Mouse (Mus musculus): ENCODE measurements around the gene Acss3. TPM values are rescaled to one million over a fixed set of nuclear protein-coding genes. Genes with fewer than 3 reads are reported as not detected.

The Acss3 gene
- polyA plus RNA-seq, 1 experiment from 2014 or later, result 0.40 TPM

- Histone ChIP-seq H3K4me1 (replicated peaks) (no peaks in the 10 kb centered on the region), H3K4me2 (no peak overlapping the region), H3K27ac (replicated peaks) (no peak overlapping the region), H3K9ac (no peak overlapping the region), H3K4me3 (replicated peaks) (no peak overlapping the region), H3K9me3 (replicated peaks) (no peaks in the 10 kb centered on the region), H3K36me3 (replicated peaks) (no peaks in the 10 kb centered on the region), H3K27me3 (no peaks in the 10 kb centered on the region)
- WGBS (ENCODE audit: insufficient replicate concordance), result 33% methylated on average over 1 of the region's 1 CpGs
- ATAC-seq (ENCODE audit: insufficient read depth), result no peak
These were observed 7.4 kb downstream of the Acss3 start for GRCm38 (mm10) chr10:107115930-107116642.

DNA sequence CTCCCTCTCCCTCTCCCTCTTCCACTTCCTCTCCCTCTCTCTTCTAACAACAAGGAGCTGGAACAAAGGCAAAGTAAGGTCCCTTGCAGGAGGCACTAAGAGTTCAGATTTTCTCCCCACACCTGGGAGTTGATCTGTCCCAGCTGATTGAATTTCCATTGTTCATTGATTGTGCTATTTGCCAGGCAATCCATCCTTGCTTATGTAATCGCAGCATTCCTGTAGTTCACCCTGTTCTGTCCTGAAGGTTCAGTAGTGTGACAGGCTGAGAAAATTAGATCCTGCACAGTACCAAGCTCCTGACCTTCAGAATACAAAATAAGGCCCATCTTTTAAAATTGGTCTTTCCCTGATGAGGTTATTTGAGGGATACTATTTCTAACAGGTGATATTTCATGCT, 8.3 kb downstream of the Acss3 start:
- Histone ChIP-seq H3K4me1 (replicated peaks) (no peaks in the 10 kb centered on the region), H3K4me3 (replicated peaks) (no peak overlapping the region), H3K27ac (replicated peaks) (no peak overlapping the region), H3K36me3 (replicated peaks) (no peaks in the 10 kb centered on the region), H3K9me3 (replicated peaks) (no peaks in the 10 kb centered on the region), H3K4me2 (no peak overlapping the region), H3K9ac (no peak overlapping the region), H3K27me3 (no peaks in the 10 kb centered on the region)
- WGBS (ENCODE audit: insufficient replicate concordance), result 34% methylated on average over 1 of the region's 1 CpGs
- ATAC-seq (ENCODE audit: insufficient read depth), result no peak

- WGBS (ENCODE audit: insufficient replicate concordance), result 44% methylated on average over 3 of the region's 3 CpGs
- Histone ChIP-seq H3K4me2 (no peak overlapping the region), H3K9me3 (replicated peaks) (no peaks in the 10 kb centered on the region), H3K27ac (replicated peaks) (no peak overlapping the region), H3K4me3 (replicated peaks) (no peak overlapping the region), H3K9ac (no peak overlapping the region), H3K36me3 (replicated peaks) (no peaks in the 10 kb centered on the region), H3K27me3 (no peaks in the 10 kb centered on the region), H3K4me1 (replicated peaks) (no peaks in the 10 kb centered on the region)
- ATAC-seq (ENCODE audit: insufficient read depth), result no peak
These were observed 29.0 kb downstream of the Acss3 start for GRCm38 (mm10) chr10:107094452-107094851.

DNA sequence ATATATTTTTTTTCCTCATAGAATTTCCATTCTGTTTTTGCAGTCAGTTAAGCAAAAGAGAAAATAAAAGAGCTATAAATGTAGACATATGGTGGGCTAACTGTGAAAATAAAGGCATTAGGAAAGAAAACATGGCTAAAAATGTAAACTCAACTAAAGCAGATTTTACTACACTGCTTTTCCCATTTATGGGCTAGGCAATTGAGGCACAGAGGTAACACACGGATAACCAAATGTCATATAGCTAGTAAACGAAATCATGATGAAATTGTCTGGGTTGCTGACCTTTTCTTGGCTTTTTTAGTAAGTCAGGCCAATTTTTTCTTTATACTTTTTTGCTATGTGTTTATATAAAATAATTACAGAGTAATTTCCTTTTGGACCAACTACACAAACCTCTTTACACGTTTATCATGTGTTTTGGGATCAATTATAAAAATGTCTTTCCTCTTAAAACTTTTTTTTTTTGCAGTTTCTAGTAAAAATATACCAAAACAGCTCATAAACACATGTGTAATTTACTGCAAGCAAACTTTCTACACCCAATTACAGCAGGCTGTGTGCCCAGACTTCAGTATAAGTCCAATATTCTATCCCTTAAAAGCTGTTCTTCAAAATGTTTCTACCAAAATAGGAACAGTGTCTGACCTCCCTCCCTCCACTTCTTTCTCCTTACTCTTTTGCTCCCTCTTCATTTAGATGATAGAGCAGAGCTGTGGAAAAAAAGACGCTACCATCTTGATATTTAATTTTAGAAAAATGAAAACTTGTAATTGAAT, 69.4 kb downstream of the Acss3 start:
- ATAC-seq (ENCODE audit: insufficient read depth), result no peak
- Histone ChIP-seq H3K9me3 (replicated peaks) (no peaks in the 10 kb centered on the region), H3K4me3 (replicated peaks) (no peak overlapping the region), H3K27ac (replicated peaks) (no peak overlapping the region), H3K9ac (no peak overlapping the region), H3K36me3 (replicated peaks) (no peaks in the 10 kb centered on the region), H3K4me2 (no peak overlapping the region), H3K27me3 (no peaks in the 10 kb centered on the region), H3K4me1 (replicated peaks) (no peaks in the 10 kb centered on the region)
- 48% methylated on average over 4 of the region's 4 CpGs for WGBS (ENCODE audit: insufficient replicate concordance)

- H3K27ac ChIP-seq (replicated peaks), result no peak overlapping the region
- H3K9me3 ChIP-seq (replicated peaks), result no peaks in the 10 kb centered on the region
- no peak for ATAC-seq (ENCODE audit: insufficient read depth)
- no peak overlapping the region for H3K4me3 ChIP-seq (replicated peaks)
- H3K9ac ChIP-seq, result no peak overlapping the region
- H3K4me2 ChIP-seq, result no peak overlapping the region
- WGBS (ENCODE audit: insufficient replicate concordance), result 57% methylated on average over 2 of the region's 2 CpGs
- no peaks in the 10 kb centered on the region for H3K4me1 ChIP-seq (replicated peaks)
- no peaks in the 10 kb centered on the region for H3K27me3 ChIP-seq
- H3K36me3 ChIP-seq (replicated peaks), result no peaks in the 10 kb centered on the region
These were observed 73.0 kb downstream of the Acss3 start for GRCm38 (mm10) chr10:107050489-107050888.

GRCm38 (mm10) chr10:107042656-107043055, 80.8 kb downstream of the Acss3 start:
- Histone ChIP-seq H3K4me3 (replicated peaks) (no peak overlapping the region), H3K4me2 (no peak overlapping the region), H3K36me3 (replicated peaks) (no peaks in the 10 kb centered on the region), H3K4me1 (replicated peaks) (no peaks in the 10 kb centered on the region), H3K27me3 (no peaks in the 10 kb centered on the region), H3K27ac (replicated peaks) (no peak overlapping the region), H3K9me3 (replicated peaks) (no peaks in the 10 kb centered on the region), H3K9ac (no peak overlapping the region)
- ATAC-seq (ENCODE audit: insufficient read depth), result no peak
- 82% methylated on average over 1 of the region's 1 CpGs for WGBS (ENCODE audit: insufficient replicate concordance)

- no peaks in the 10 kb centered on the region for H3K36me3 ChIP-seq (replicated peaks)
- no peak overlapping the region for H3K27ac ChIP-seq (replicated peaks)
- no peaks in the 10 kb centered on the region for H3K9me3 ChIP-seq (replicated peaks)
- no peak overlapping the region for H3K4me2 ChIP-seq
- WGBS (ENCODE audit: insufficient replicate concordance), result 60% methylated on average over 2 of the region's 2 CpGs
- H3K27me3 ChIP-seq, result no peaks in the 10 kb centered on the region
- no peak overlapping the region for H3K9ac ChIP-seq
- no peak for ATAC-seq (ENCODE audit: insufficient read depth)
- no peaks in the 10 kb centered on the region for H3K4me1 ChIP-seq (replicated peaks)
- H3K4me3 ChIP-seq (replicated peaks), result no peak overlapping the region
These were observed 82.6 kb downstream of the Acss3 start for GRCm38 (mm10) chr10:107040837-107041236.

- Histone ChIP-seq H3K27ac (replicated peaks) (no peak overlapping the region), H3K27me3 (no peaks in the 10 kb centered on the region), H3K9ac (no peak overlapping the region), H3K9me3 (replicated peaks) (no peaks in the 10 kb centered on the region), H3K4me3 (replicated peaks) (no peak overlapping the region), H3K4me1 (replicated peaks) (no peaks in the 10 kb centered on the region), H3K4me2 (no peak overlapping the region), H3K36me3 (replicated peaks) (no peaks in the 10 kb centered on the region)
- no peak for ATAC-seq (ENCODE audit: insufficient read depth)
- 51% methylated on average over 6 of the region's 6 CpGs for WGBS (ENCODE audit: insufficient replicate concordance)
These were observed 83.1 kb downstream of the Acss3 start for GRCm38 (mm10) chr10:107040378-107040777.

GRCm38 (mm10) chr10:107039211-107039610, 84.3 kb downstream of the Acss3 start:
- no peak overlapping the region for H3K27ac ChIP-seq (replicated peaks)
- no peak overlapping the region for H3K9ac ChIP-seq
- H3K9me3 ChIP-seq (replicated peaks), result no peaks in the 10 kb centered on the region
- 56% methylated on average over 4 of the region's 4 CpGs for WGBS (ENCODE audit: insufficient replicate concordance)
- ATAC-seq (ENCODE audit: insufficient read depth), result no peak
- no peaks in the 10 kb centered on the region for H3K4me1 ChIP-seq (replicated peaks)
- no peaks in the 10 kb centered on the region for H3K36me3 ChIP-seq (replicated peaks)
- H3K27me3 ChIP-seq, result no peaks in the 10 kb centered on the region
- H3K4me2 ChIP-seq, result no peak overlapping the region
- no peak overlapping the region for H3K4me3 ChIP-seq (replicated peaks)

- ATAC-seq (ENCODE audit: insufficient read depth), result no peak
- H3K4me2 ChIP-seq, result no peak overlapping the region
- no peak overlapping the region for H3K4me3 ChIP-seq (replicated peaks)
- H3K9me3 ChIP-seq (replicated peaks), result no peaks in the 10 kb centered on the region
- H3K27ac ChIP-seq (replicated peaks), result no peak overlapping the region
- H3K36me3 ChIP-seq (replicated peaks), result no peaks in the 10 kb centered on the region
- H3K9ac ChIP-seq, result no peak overlapping the region
- no peaks in the 10 kb centered on the region for H3K4me1 ChIP-seq (replicated peaks)
- no peaks in the 10 kb centered on the region for H3K27me3 ChIP-seq
- WGBS (ENCODE audit: insufficient replicate concordance), result 78% methylated on average over 4 of the region's 4 CpGs
These were observed 99.2 kb downstream of the Acss3 start for GRCm38 (mm10) chr10:107024254-107024653.

DNA sequence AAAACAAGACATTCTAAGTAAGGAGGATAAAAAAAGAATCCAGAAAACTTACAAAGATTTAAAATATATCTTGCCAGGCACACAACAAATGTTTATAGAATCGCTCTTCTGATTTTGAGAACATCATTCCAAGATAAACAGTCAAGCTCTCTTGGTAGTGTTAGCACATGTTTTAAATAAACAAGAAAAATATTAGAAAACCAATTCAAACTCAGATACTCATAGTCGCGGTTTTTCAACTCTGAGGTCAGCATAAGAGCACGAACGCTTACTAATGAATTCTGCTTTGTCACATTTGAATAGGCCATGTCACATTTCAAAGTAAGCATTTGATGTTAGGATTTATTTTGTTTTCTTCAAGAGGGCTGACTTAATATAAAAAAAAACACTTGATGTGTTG, 102.3 kb downstream of the Acss3 start:
- Histone ChIP-seq H3K4me3 (replicated peaks) (no peak overlapping the region), H3K27me3 (no peaks in the 10 kb centered on the region), H3K27ac (replicated peaks) (no peak overlapping the region), H3K9me3 (replicated peaks) (no peaks in the 10 kb centered on the region), H3K36me3 (replicated peaks) (no peaks in the 10 kb centered on the region), H3K4me2 (no peak overlapping the region), H3K9ac (no peak overlapping the region), H3K4me1 (replicated peaks) (no peaks in the 10 kb centered on the region)
- 78% methylated on average over 5 of the region's 5 CpGs for WGBS (ENCODE audit: insufficient replicate concordance)
- no peak for ATAC-seq (ENCODE audit: insufficient read depth)
